Mouse (Mus musculus) T-helper 1 cell (primary cell): ENCODE measurements around the gene Matn3.
"Not testable (repeated sequence)": the region's sequence is repeated elsewhere in the genome, so short reads cannot be mapped to it uniquely, and the experiment has no call there.

Experiments used
- in situ Hi-C: fragments of 300-600 bp; cut with MboI, MseI; formaldehyde crosslinking; loops from one replicate; pipeline ENCODE4 v1.15.1; 2025; ENCODE audit warnings: high pct_unique_total_duplicates

Gene Matn3

GRCm38 (mm10) chr12:8935349-8935748 lies 12.4 kb upstream of the Matn3 start:
- in situ Hi-C loops, result no loop called here

GRCm38 (mm10) chr12:8936210-8936609 lies 11.5 kb upstream of the Matn3 start:
- in situ Hi-C loops, result not testable (repeated sequence)

- in situ Hi-C loops, result no loop called here
These were observed 8.2 kb upstream of the Matn3 start for GRCm38 (mm10) chr12:8939490-8939889.

- in situ Hi-C loops, result no loop called here
These were observed 7.4 kb upstream of the Matn3 start for GRCm38 (mm10) chr12:8940011-8941005.

- in situ Hi-C loops, result no loop called here
These were observed 6.6 kb upstream of the Matn3 start for GRCm38 (mm10) chr12:8941131-8941615.

GRCm38 (mm10) chr12:8941699-8942392 lies 5.9 kb upstream of the Matn3 start:
- in situ Hi-C loops, result no loop called here

- in situ Hi-C loops, result no loop called here
These were observed 566 bp upstream of the Matn3 start for GRCm38 (mm10) chr12:8947163-8947562.

- in situ Hi-C loops, result no loop called here
These were observed 5.4 kb downstream of the Matn3 start for GRCm38 (mm10) chr12:8953136-8953535.

- in situ Hi-C loops, result no loop called here
These were observed 6.4 kb downstream of the Matn3 start for GRCm38 (mm10) chr12:8954161-8954561.

GRCm38 (mm10) chr12:8961607-8962316 lies 14.0 kb downstream of the Matn3 start:
- in situ Hi-C loops, result no loop called here

GRCm38 (mm10) chr12:8969828-8970227 lies 22.1 kb downstream of the Matn3 start:
- in situ Hi-C loops, result no loop called here

GRCm38 (mm10) chr12:8973820-8974465 lies 26.2 kb downstream of the Matn3 start, which contains the start of gene Wdr35:
Gene Wdr35, plus strand, starts transcription at chr12:8973892.
- in situ Hi-C loops, result no loop called here

- in situ Hi-C loops, result no loop called here
These were observed 27.3 kb downstream of the Matn3 start for GRCm38 (mm10) chr12:8975076-8975475.

- in situ Hi-C loops, result no loop called here
These were observed 45.5 kb downstream of the Matn3 start for GRCm38 (mm10) chr12:8993231-8993630.

- in situ Hi-C loops, result no loop called here
These were observed 50.6 kb downstream of the Matn3 start for GRCm38 (mm10) chr12:8998318-8998717.

- in situ Hi-C loops, result loop anchor here (5.0 to 10.0 kb wide), 2 partner anchors 110 to 227 kb away; partner anchors contain the start of gene Sdc1
These were observed 54.4 kb downstream of the Matn3 start for GRCm38 (mm10) chr12:9002038-9002648.

- in situ Hi-C loops, result loop anchor here (10.0 kb wide), 1 partner anchor 232 kb away; the partner anchor contains the start of gene Sdc1
These were observed 59.4 kb downstream of the Matn3 start for GRCm38 (mm10) chr12:9007146-9007545.

GRCm38 (mm10) chr12:9007811-9008210 lies 60.1 kb downstream of the Matn3 start:
- in situ Hi-C loops, result loop anchor here (10.0 kb wide), 1 partner anchor 233 kb away; the partner anchor contains the start of gene Sdc1

GRCm38 (mm10) chr12:9010311-9010710 lies 62.6 kb downstream of the Matn3 start:
- in situ Hi-C loops, result no loop called here

- in situ Hi-C loops, result no loop called here
These were observed 68.6 kb downstream of the Matn3 start for GRCm38 (mm10) chr12:9016376-9016775.
